Mouse (Mus musculus): ENCODE results near the gene Trank1.

- TF ChIP-seq USF1 (IDR thresholded peaks at IDR 0.05; ENCODE audit: low read depth) (no peak), MAX (IDR thresholded peaks at IDR 0.05; ENCODE audit: low read depth) (no peak)
Observed at GRCm38 (mm10) chr9:111385526-111386491, 74.3 kb downstream of the Trank1 start.
